Mouse (Mus musculus) layer of hippocampus, adult 8-10 months (tissue): ENCODE data around the gene Insig1. TPM values are rescaled to one million over a fixed set of nuclear protein-coding genes. Genes with fewer than 3 reads are reported as not detected.

Experiments used
- DNase-seq, 2 experiments: peaks; one replicate each; pipeline ENCODE4 v3.0.0; 2022; ENCODE audit warnings: low spot score in 2 of 2
- total RNA-seq, 4 experiments: library from RNA; stranded (reverse); gene quantifications; 2 replicates each; pipeline ENCODE4 v1.2.4; 2022

The Insig1 gene
- total RNA-seq, 4 experiments from 2014 or later = 62.9 to 110 (median 82.5) TPM

GRCm38 (mm10) chr5:28063989-28064624 lies 7.1 kb upstream of the Insig1 start:
- DNase-seq = no peak

DNA sequence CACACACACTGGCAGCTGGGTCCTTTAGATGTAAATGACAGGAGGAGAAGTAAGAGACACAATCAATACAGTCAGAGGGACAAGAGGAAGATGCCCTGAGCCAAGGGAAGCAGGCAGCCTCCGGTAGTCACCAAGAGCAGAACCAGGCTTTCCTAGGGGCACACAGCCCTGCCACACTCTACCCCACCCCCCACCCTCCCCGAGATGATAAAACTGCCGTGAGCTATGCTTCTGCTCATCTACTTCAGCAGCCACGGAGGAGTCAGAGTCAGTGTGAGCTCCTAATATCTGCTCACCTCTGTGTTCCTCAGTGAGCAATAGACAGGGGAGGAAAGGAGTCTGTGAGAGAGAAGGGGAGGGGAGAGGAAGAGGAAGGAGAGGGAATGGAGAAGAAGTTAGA lies 5.9 kb upstream of the Insig1 start:
- DNase-seq = no peak

GRCm38 (mm10) chr5:28066311-28066710 lies 4.9 kb upstream of the Insig1 start:
- DNase-seq = no peak

DNA sequence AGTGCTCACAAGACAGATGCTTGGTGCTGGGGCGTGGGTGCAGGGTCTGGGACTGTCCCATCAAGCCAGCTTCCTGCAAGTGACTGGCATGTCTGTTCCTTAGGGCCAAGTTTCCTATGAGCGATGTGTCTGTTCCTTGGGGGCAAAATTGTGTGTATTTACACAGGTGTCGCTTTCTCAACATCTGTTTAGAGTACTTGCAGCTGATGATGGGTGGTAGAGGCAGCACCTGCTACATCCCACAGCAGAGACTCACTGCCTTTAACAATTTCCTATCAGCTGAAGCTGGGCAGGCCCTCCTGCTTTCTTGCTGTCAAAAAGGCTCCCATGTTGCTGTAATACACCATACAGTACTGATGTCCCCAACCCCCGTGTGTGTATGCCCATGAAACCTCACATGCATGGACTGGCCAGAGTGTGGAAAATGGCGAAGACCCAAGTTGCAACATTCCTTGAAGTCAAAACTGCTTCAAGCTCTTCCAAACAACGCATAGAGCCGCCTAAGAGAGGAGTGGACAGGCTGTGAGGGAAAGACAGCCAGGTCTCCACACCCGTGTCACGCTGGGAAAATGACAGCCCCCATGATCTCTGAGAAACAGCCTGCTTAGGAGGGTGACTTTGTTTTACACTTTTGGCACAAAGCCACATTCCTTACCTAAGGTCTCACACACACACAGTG lies 875 bp upstream of the Insig1 start:
- DNase-seq = peak in 1 of 2 experiments; percentile 15

- peak; percentile 93 to 95 for DNase-seq
Observed at GRCm38 (mm10) chr5:28071456-28072223, 477 bp downstream of the Insig1 start.

- DNase-seq = peak; percentile 32 to 42
Observed at GRCm38 (mm10) chr5:28079431-28079830, 8.3 kb downstream of the Insig1 start.

DNA sequence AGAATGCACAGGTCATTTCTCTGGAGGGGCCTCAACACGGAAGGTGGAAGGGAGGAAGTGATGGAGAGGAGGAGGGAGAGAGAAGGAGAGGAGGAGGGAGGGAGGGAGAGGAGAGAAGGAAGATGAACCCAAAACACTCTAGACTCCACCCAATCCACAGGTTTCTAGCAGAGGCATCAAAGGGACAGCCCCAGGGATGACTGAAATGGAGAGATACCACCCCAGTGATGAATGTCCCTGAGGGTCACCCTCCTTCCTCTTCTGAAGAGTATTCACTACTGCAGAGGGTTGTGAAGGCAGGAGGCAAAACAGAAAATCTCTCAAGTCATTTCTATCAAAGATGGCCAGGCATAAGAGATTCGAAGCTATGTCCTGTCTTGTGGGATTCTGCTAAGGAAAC lies 10.0 kb downstream of the Insig1 start:
- no peak for DNase-seq

- DNase-seq = no peak
Observed at GRCm38 (mm10) chr5:28081822-28082221, 10.7 kb downstream of the Insig1 start.

DNA sequence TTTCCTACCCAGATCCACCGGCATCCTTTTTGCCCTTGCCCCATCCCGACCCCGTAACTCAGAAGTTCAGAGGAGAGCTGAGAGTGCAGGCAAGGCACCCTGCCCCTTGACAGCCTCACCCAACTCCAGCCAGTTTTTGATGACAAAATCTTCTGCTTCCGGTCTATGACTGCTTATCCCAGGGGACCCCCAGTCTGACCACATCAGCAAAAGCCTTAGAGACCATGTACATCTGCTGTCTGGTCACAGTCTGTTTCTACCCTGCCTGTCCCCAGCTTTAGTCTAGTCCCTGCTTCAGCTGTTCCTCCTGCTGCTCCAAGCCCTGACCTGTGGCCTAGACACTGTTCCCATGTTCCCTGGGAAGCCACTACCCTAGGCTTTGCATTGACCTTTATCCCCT lies 11.1 kb downstream of the Insig1 start:
- DNase-seq = no peak

DNA sequence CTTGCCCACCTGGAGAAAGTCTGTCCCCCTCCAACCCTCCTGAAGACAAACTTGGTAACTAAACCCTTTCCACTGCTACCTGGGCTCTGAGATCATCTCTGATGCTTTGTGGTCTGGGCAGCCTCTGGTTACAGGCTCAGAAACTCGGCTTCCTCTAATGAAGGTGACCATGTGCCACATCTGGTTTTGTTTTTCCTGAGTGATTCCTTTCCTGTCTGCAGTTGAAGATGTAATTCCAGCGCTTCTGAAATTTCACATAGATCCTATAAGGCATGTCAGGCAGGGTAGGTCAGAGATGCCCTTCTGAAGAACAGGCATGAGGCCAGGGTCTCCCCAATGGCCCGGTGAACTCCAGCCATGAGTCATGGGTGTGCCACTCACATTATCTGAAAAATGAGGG lies 11.6 kb downstream of the Insig1 start:
- no peak for DNase-seq

GRCm38 (mm10) chr5:28084743-28085142 lies 13.6 kb downstream of the Insig1 start:
- no peak for DNase-seq

- DNase-seq = no peak
Observed at GRCm38 (mm10) chr5:28090547-28090946, 19.4 kb downstream of the Insig1 start.

GRCm38 (mm10) chr5:28092327-28092726 lies 21.2 kb downstream of the Insig1 start:
- DNase-seq = no peak

DNA sequence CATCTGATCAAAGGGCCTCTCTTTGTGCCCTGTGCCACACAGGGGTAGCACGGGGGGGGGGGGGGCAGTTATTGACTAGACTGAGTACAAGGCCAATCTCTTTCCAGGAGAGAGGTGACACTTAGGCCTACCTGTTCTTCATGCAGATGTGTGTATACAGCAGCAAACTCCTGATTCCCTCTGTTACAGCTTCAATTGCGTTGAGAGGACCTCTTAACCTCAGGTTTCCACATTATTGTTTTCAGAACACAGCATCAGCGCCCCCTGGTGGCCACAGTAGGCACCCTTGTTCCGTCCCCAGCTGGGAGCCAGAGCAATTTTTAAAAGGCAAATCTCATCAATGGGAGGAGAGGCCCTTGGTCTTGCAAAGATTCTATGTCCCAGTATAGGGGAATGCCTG lies 22.7 kb downstream of the Insig1 start:
- DNase-seq = peak; percentile 30 to 80

DNA sequence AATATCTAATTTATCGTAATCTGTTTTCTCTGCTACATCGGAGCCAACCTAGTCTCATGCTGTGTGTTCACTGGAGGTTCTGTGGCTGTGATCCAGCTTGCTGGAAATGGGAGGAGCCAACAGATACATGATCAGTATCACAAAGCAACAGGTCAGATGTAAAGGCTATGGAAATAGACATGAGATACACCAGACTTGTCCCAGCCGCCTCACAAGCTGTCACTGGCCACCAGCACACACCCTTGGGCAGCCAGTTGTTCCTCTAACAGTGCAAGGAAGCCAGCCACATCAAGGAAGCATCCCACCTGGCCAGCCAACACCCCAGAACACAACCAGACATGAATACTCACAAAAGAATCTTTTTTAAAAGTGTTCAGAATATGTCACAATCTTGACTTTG lies 23.2 kb downstream of the Insig1 start:
- no peak for DNase-seq

DNA sequence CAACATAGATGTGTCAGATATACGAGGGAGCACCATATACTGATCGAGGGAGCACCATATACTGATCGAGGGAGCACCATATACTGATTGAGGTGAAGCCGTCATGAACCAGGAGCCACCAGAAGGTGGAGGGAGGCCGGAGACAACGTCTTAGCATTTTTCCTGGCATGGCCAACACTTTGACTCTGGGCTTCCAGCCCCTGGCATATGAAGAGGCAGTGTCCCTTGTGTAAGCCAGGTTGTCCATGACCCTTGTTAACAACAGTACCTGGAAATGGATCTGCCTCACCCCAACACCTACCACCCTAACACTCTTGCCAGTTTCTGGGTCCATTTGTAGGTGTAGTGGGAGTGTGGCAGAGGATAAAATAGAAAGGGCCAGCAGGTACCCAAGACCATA lies 23.7 kb downstream of the Insig1 start:
- no peak for DNase-seq

DNA sequence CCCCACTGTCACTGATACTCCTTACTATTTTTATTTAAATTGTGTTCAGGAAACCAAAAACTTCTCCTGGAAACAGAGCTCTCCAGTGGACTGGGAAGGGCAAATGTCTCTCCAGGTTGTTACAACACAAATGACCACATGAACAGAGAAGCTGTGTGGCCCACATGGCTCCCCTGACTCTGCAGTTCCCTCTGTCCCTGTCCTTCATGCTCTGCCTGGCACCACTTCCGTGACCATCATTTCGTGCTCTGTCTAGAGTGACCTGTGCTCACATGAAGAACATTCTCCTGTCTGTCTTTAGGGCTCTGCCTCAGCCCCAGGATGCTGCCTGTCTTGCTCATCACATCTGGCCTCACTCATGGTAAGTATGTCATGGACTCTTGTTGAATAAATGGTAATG lies 24.5 kb downstream of the Insig1 start:
- DNase-seq = no peak

DNA sequence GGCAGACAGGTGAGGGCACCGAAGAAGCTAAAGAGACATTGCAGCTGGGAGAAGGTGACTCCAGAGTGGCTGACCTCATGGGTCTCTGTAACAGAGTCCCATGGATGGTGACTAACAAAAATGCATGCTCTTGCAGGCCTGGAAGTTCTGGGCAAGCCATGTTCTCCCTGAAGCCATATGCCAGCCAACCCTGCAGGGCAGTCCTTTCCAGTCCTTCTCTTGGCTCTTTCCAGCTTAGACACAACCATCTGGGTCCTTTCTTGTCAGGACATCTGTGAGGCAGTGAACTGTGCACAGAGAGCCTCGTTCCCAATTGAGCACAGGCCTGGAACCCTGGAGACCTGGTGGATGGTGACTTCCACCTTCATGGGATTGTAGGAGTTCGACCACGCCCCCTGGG lies 35.8 kb downstream of the Insig1 start:
- DNase-seq = no peak

- DNase-seq = no peak
Observed at GRCm38 (mm10) chr5:28107974-28108373, 36.8 kb downstream of the Insig1 start.

- DNase-seq = no peak
Observed at GRCm38 (mm10) chr5:28110881-28111280, 39.7 kb downstream of the Insig1 start.

GRCm38 (mm10) chr5:28117251-28117880 lies 46.2 kb downstream of the Insig1 start:
- no peak for DNase-seq
